Mouse (Mus musculus) hindbrain, embryonic 15.5 days (tissue): ENCODE data around the gene Hdac11. TPM values are rescaled to one million over a fixed set of nuclear protein-coding genes. Genes with fewer than 3 reads are reported as not detected.
A peak's percentile ranks its signal among the peaks of the same experiment; 100 is the strongest.
"Not testable (repeated sequence)": the region's sequence is repeated elsewhere in the genome, so short reads cannot be mapped to it uniquely, and the experiment has no call there.

Experiments
- ATAC-seq: fragments of 200-750 bp; cut with Nextera tagmentation; 2 replicates; pipeline ENCODE4 v1.8.0; 2017; ENCODE audit warnings: low read depth, moderate number of reproducible peaks, moderate TSS enrichment; ENCODE audit not compliant: low FRiP score
- H3K27ac ChIP-seq: fragments of 300-500 bp; sonication (generic); replicated peaks from 2 replicates; pipeline ENCODE4 v1.5.1; 2015; ENCODE audit warnings: mild to moderate bottlenecking, inconsistent platforms
- H3K27me3 ChIP-seq: fragments of 300-500 bp; sonication (generic); 2 replicates; pipeline ENCODE4 v1.6.1; 2015; ENCODE audit warnings: control low read depth, inconsistent platforms
- H3K36me3 ChIP-seq: fragments of 300-500 bp; sonication (generic); 2 replicates; pipeline ENCODE4 v1.6.1; 2015; ENCODE audit warnings: control low read depth, inconsistent platforms
- H3K4me1 ChIP-seq: fragments of 300-500 bp; sonication (generic); replicated peaks from 2 replicates; pipeline ENCODE4 v1.6.1; 2015; ENCODE audit warnings: control low read depth, inconsistent platforms
- H3K4me2 ChIP-seq: fragments of 300-500 bp; sonication (generic); 2 replicates; pipeline ENCODE4 v1.6.1; 2015; ENCODE audit warnings: moderate library complexity, mild to moderate bottlenecking, inconsistent platforms
- H3K4me3 ChIP-seq: fragments of 300-500 bp; sonication (generic); 2 replicates; pipeline ENCODE4 v1.5.1; 2015; ENCODE audit warnings: mild to moderate bottlenecking, inconsistent platforms
- H3K9ac ChIP-seq: fragments of 300-500 bp; sonication (generic); 2 replicates; pipeline ENCODE4 v1.6.1; 2015; ENCODE audit warnings: inconsistent platforms
- H3K9me3 ChIP-seq: fragments of 300-500 bp; sonication (generic); 2 replicates; pipeline ENCODE4 v1.6.1; 2016; ENCODE audit warnings: control low read depth, inconsistent platforms
- WGBS: fragments of 180-500 bp; shearing (Covaris S2); methylation state at CpG from one replicate; pipeline ENCODE4 v1.1.7; 2015; 5-methylcytosine and 5-hydroxymethylcytosine counted together
- polyA plus RNA-seq: library from polyadenylated mRNA; unstranded; fragments of >200 nt; fragmentation: Nextera tagmentation; extraction: Ambion mirVana; gene quantifications from 2 replicates; pipeline ENCODE4 v1.2.1, GENCODE M21; 2015

Gene Hdac11
- polyA plus RNA-seq, 1 experiment from 2014 or later: 43.4 TPM

DNA sequence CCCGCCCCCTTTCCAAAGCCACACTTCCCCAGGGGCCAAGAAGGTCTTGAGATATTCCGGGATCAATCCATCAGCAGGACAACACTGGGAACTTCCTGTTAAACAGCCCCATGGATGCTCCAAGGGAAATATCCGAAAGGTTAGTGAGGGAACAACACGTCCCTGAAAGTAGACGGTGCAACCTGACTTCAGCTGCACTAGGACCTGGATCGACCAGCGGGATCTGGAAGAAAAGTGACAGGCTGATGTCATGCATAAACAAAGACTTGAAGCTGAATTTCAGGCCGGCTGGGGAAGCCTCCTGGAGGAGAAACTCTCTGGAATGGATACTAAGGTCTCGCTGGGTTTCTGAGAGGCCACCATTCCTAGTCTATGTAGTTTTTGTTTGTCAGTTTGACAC is 39.3 kb upstream of the Hdac11 start:
- H3K27me3 ChIP-seq: no peaks in the 10 kb centered on the region
- ATAC-seq: peak; percentile 49
- peak overlapping the region; percentile 85 for H3K4me2 ChIP-seq
- peak overlapping the region; percentile 95 for H3K27ac ChIP-seq
- H3K9ac ChIP-seq: peak overlapping the region; percentile 75; the same call in 1 of the 2 replicates
- H3K9me3 ChIP-seq: no peaks in the 10 kb centered on the region
- no peaks in the 10 kb centered on the region for H3K36me3 ChIP-seq
- peaks cover 37% of the 10 kb centered on the region for H3K4me1 ChIP-seq
- 1% methylated on average over 9 of the region's 9 CpGs for WGBS
- H3K4me3 ChIP-seq: peak overlapping the region; percentile 76

DNA sequence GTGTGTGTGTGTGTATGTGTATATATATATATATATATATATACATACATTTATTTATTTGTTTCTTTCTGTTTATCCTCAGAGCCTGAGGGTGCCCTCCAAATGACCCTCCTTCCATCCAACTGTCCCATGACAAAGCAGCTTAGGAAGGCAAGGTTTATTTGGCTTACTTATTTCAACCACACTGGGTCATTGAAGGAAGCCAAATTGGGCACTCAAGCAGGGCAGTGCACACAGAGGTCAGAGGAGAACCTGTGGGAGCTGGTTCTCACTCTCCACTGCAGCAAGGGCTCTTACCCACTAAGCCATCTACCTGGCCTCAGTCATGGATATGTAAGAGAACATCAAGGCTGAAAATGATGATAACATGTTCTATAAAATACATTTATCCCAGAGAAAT is 37.9 kb upstream of the Hdac11 start:
- ATAC-seq: no peak
- H3K9me3 ChIP-seq: no peaks in the 10 kb centered on the region
- H3K27me3 ChIP-seq: no peaks in the 10 kb centered on the region
- H3K4me1 ChIP-seq: peaks cover 37% of the 10 kb centered on the region
- no peak overlapping the region for H3K27ac ChIP-seq
- no peaks in the 10 kb centered on the region for H3K36me3 ChIP-seq
- no peak overlapping the region for H3K4me2 ChIP-seq
- no peak overlapping the region for H3K4me3 ChIP-seq
- H3K9ac ChIP-seq: no peak overlapping the region

DNA sequence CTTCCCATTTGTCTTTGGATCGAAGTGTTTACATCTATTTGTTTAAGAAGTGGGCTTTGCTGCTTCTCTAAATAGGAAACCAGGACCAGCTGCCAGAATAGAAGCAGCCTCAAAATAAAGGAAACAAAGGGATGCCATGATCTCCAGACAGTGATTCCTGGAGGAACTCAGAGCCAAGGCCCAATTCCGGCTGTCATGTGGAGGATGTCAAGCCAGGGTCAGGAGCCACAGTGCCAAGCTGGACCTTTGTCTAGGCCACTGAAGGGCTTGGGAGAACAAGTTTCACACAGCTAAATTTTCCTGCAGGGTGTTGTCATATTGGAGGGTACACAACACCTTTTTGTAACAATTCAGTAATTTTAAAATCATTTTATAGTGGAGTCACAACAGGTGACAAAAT is 36.3 kb upstream of the Hdac11 start:
- no peak for ATAC-seq
- WGBS: 75% methylated on average over 2 of the region's 2 CpGs
- Histone ChIP-seq H3K27ac (no peak overlapping the region), H3K4me2 (no peak overlapping the region), H3K9me3 (no peaks in the 10 kb centered on the region), H3K4me1 (peaks cover 21% of the 10 kb centered on the region), H3K4me3 (no peak overlapping the region), H3K27me3 (no peaks in the 10 kb centered on the region), H3K36me3 (no peaks in the 10 kb centered on the region), H3K9ac (no peak overlapping the region)

DNA sequence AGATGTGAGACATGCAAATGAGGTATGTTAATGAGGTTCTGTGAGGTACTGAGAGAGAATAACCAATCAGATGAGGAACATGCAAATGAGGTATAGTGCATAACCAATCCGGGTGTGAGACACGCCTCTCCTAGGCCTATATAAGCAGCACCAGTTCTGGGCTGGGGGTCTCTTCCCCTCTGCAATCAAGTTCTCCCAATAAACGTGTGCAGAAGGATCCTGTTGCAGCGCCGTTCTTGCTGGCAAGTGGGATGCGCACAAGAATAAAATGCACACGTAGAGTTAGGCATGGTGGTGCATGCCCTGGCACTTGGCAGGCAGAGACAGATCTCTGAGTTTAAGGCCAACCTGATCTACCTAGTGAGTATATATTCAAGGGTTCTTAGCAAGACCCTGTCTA is 35.4 kb upstream of the Hdac11 start:
- not testable (repeated sequence) for H3K9ac ChIP-seq, ATAC-seq

DNA sequence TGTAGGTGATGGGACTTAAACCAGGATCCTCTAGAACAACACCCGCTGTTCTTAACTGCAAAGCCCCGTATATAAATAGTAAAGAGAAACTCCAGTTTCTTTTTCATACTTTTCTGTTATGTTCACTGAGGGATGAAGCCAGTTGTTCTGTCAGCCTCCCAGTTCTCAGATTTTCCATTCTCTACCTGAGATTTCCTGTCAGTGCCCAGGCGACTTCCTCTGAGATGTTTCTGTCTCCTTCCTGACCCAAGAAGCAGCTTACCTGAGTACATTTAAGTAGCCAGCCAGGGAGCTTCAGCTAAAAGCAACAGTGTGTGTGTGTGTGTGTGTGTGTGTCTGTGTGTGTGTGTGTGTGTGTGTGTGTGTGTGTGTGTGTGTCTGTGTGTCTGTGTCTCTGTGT is 33.0 kb upstream of the Hdac11 start:
- H3K9ac ChIP-seq: no peak overlapping the region
- H3K27ac ChIP-seq: no peak overlapping the region
- 86% methylated on average over 3 of the region's 3 CpGs for WGBS
- H3K4me2 ChIP-seq: no peak overlapping the region
- no peaks in the 10 kb centered on the region for H3K9me3 ChIP-seq
- H3K4me1 ChIP-seq: no peaks in the 10 kb centered on the region
- no peaks in the 10 kb centered on the region for H3K27me3 ChIP-seq
- H3K4me3 ChIP-seq: no peak overlapping the region
- ATAC-seq: no peak
- H3K36me3 ChIP-seq: no peaks in the 10 kb centered on the region

More for the DNA sequence above, 35.4 kb upstream of the Hdac11 start:
- not testable (repeated sequence) for H3K27me3 ChIP-seq, H3K4me2 ChIP-seq, H3K36me3 ChIP-seq, H3K27ac ChIP-seq, H3K9me3 ChIP-seq, H3K4me3 ChIP-seq
- H3K4me1 ChIP-seq: peaks cover 12% of the 10 kb centered on the region
- WGBS: 95% methylated on average over 7 of the region's 7 CpGs

DNA sequence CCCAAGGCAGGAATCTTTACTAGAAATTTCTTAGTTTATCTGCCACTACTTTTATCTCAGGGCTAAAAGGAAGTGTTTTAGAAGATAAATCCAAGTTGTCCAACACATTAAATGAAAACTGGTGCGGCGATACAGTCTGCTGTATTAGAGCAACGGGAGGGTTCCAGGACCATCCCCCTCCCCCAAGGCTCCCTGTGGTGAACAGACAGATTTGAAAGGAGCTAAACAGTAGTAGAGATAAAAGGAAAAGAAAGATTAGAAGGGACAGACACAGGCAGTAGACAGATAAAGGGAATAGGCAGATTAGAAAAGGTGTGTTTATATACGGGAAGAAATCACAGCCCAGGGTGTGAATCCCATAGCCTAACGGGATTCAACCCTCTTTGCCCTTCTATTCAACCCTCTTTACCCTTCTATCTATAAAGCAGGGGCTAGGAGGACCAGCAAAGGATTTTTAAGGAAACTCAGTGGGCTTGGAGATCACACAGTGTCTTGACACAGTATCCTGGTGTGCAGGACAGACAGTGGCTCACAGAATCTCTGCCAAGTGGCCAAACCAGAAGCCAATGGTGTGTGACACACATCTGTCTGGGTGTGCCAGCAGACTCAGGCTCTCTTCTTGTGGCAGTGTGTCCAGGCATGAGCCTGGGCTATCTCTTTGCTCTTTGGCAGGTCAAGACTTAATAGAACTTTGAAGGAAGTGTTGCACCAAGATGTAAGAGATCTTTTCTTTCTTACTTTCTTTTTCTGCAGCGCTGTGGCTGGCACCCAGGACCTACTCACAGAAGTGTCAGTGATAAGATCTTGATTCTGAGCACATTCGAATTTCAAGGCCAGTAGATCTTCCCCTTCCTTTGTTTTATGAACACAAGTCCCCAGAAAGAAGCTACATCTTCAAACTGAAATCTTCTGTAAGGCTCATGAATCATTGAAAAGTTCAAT is 31.9 kb upstream of the Hdac11 start:
- WGBS: 50% methylated on average over 7 of the region's 7 CpGs
- no peaks in the 10 kb centered on the region for H3K4me1 ChIP-seq
- H3K9me3 ChIP-seq: no peaks in the 10 kb centered on the region
- H3K4me2 ChIP-seq: no peak overlapping the region
- no peak overlapping the region for H3K4me3 ChIP-seq
- H3K9ac ChIP-seq: no peak overlapping the region
- H3K36me3 ChIP-seq: no peaks in the 10 kb centered on the region
- H3K27ac ChIP-seq: no peak overlapping the region
- no peak for ATAC-seq
- no peaks in the 10 kb centered on the region for H3K27me3 ChIP-seq

DNA sequence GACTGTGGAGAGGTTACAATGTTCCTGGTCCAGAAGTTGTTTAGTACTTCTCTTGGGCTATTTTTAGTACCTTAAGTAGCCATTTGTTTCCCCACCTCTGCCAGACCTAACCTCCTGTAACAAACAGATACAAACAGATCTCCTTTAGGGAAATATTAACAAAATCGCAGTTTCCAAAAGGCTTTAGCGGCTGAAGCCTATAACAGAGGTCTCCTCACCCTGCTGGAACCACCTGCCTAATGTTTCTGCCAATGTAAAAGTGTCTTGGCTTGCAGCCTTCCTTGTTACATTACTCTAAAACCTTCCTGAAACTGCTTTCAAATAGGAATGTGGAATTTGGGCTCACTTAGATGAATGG is 31.3 kb upstream of the Hdac11 start:
- no peak for ATAC-seq
- H3K27me3 ChIP-seq: no peaks in the 10 kb centered on the region
- no peak overlapping the region for H3K4me3 ChIP-seq
- H3K9me3 ChIP-seq: no peaks in the 10 kb centered on the region
- no peak overlapping the region for H3K27ac ChIP-seq
- H3K4me2 ChIP-seq: no peak overlapping the region
- H3K4me1 ChIP-seq: no peaks in the 10 kb centered on the region
- H3K36me3 ChIP-seq: no peaks in the 10 kb centered on the region
- H3K9ac ChIP-seq: no peak overlapping the region
- WGBS: 92% methylated on average over 2 of the region's 2 CpGs

DNA sequence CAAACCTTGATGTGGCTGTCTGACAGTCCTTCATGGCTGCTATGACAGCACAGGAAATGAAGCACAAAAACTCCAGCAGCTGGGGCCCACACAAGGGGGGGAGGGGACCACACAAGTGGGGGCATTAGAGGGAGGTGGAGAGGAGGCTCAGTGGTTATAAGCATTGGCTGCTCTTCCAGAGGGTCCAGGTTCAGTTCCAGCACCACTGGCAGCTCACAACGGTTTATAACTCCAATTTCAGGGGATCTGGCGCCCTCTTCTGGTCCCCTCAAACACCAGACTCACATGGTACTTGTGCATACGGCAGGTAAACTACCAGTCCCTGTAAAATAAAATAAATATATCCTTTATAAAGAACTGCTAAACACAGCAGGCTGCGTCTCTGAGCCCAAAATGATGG is 27.5 kb upstream of the Hdac11 start:
- Histone ChIP-seq H3K4me3 (no peak overlapping the region), H3K36me3 (no peaks in the 10 kb centered on the region), H3K27ac (no peak overlapping the region), H3K27me3 (no peaks in the 10 kb centered on the region), H3K4me2 (no peak overlapping the region), H3K9ac (no peak overlapping the region), H3K4me1 (no peaks in the 10 kb centered on the region), H3K9me3 (no peaks in the 10 kb centered on the region)
- no peak for ATAC-seq
- 51% methylated on average over 4 of the region's 4 CpGs for WGBS

DNA sequence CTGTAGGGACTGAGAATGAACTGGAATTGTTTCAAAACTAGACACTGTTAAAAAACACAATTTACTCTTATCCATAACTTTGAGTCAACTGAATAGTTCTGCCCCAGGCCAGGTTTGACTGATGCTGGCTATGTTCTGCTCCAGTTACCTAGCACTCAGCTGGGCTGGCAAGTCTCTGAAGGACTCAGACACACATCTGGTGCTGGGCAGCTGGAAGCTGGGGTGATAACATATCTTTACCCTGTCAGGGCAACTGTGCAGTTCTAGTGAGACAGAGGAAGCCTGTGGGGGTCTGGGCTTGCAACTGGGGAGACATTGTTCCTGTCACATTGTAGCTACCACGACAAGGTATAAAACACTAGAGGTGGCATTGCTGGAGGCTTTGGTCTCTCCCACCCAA is 25.6 kb upstream of the Hdac11 start:
- Histone ChIP-seq H3K27ac (no peak overlapping the region), H3K9me3 (no peaks in the 10 kb centered on the region), H3K4me2 (no peak overlapping the region), H3K4me3 (no peak overlapping the region), H3K9ac (no peak overlapping the region), H3K27me3 (no peaks in the 10 kb centered on the region), H3K4me1 (no peaks in the 10 kb centered on the region), H3K36me3 (no peaks in the 10 kb centered on the region)
- 60% methylated on average over 1 of the region's 1 CpGs for WGBS
- ATAC-seq: no peak

DNA sequence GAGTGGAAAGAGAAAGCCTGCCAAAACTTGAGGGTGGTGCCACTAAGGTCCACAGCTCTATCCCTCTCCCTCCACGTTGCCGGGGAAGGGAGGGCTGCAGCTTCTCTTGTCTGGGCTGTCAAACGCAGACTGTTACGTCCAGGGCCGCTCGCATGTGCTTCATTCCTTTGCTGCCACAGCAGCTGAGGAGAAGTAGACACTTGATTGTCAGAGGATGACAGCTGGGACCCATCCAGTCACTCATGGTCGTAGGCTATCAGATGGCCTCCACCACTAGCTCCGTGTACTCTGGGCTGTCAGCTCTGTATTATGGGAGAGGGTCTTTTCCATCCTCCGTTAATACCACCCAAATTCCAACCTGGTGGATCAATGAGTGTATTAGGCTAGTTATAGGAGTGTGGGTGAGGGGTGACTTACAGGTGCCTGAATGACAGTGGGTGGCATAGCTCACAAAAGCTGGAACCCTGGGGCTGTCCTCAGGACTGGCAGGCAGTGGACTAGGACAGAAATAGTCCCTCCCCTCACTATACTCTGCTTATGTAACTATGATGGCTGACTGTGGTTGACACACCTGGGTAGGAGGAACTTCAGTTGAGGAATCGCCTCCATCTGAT is 19.0 kb upstream of the Hdac11 start:
- H3K36me3 ChIP-seq: no peaks in the 10 kb centered on the region
- H3K27me3 ChIP-seq: no peaks in the 10 kb centered on the region
- no peak for ATAC-seq
- H3K4me3 ChIP-seq: no peak overlapping the region
- no peak overlapping the region for H3K27ac ChIP-seq
- no peaks in the 10 kb centered on the region for H3K4me1 ChIP-seq
- 73% methylated on average over 10 of the region's 10 CpGs for WGBS
- no peak overlapping the region for H3K9ac ChIP-seq
- H3K4me2 ChIP-seq: no peak overlapping the region
- H3K9me3 ChIP-seq: no peaks in the 10 kb centered on the region

DNA sequence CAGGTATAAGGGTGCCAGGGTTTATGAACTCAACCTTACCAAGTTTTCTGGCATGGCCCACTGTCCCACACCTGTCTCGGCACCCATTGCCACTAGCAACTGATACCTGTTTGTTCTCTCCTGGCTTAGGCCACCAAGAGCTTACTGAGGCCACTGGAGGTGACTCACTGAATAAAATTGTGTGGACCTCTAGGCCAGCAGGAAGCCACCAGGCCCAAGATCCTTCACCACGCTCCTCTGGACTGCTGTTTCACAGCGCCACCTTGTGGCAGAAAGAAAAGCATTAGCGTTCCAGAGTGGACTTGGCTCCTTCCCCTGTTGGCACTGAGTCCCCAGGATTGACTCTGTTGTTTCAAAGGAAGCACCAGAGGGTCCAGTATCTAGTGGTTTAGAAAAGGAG is 16.6 kb upstream of the Hdac11 start:
- Histone ChIP-seq H3K27me3 (no peaks in the 10 kb centered on the region), H3K4me3 (no peak overlapping the region), H3K9ac (no peak overlapping the region), H3K4me1 (no peaks in the 10 kb centered on the region), H3K36me3 (no peaks in the 10 kb centered on the region), H3K9me3 (no peaks in the 10 kb centered on the region), H3K27ac (no peak overlapping the region), H3K4me2 (no peak overlapping the region)
- WGBS: 32% methylated on average over 4 of the region's 4 CpGs
- ATAC-seq: no peak

DNA sequence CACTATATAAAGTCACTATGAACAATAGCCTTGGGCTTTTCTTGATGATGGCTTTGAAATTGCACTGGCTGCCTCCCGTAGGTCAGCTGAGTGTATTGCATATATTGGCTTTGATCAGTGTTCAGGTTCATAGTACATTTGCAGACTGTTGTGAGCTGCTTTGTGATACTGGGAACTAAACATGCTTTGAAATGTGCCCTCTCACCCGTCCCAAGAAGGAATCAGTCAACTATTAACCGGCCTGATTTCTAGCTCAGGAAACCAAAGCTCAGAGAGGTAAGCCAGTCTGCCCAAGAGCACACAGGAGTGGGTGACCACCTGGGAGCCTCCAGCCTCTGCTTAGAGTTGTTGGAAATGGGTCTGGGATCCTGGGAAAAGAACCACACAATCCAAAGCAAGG is 11.4 kb upstream of the Hdac11 start:
- no peaks in the 10 kb centered on the region for H3K9me3 ChIP-seq
- H3K9ac ChIP-seq: no peak overlapping the region
- H3K27ac ChIP-seq: 0 out of 2 replicates have a peak overlapping the region, but pooled peaks have one; percentile 87
- ATAC-seq: no peak
- WGBS: 57% methylated on average over 3 of the region's 3 CpGs
- H3K36me3 ChIP-seq: no peaks in the 10 kb centered on the region
- peaks cover 26% of the 10 kb centered on the region for H3K4me1 ChIP-seq
- no peak overlapping the region for H3K4me3 ChIP-seq
- no peak overlapping the region for H3K4me2 ChIP-seq
- no peaks in the 10 kb centered on the region for H3K27me3 ChIP-seq
